Mouse (Mus musculus) liver, adult 2 months (tissue): Measurements from ENCODE around the gene Rbp4. TPM values are rescaled to one million over a fixed set of nuclear protein-coding genes. Genes with fewer than 3 reads are reported as not detected.

Source experiments
- DNase-seq: peaks from one replicate; pipeline ENCODE4 v3.0.0-alpha.2; 2011; ENCODE audit warnings: low read depth, low spot score; ENCODE audit errors: extremely low read depth
- H3K27ac ChIP-seq: fragments of 200-500 bp; replicated peaks from 2 replicates; pipeline ENCODE4 v1.5.1; 2012; ENCODE audit warnings: low read depth, mild to moderate bottlenecking, control low read depth, inconsistent platforms, low read length; ENCODE audit not compliant: insufficient read depth
- H3K27me3 ChIP-seq: fragments of 200-500 bp; 2 replicates; pipeline ENCODE4 v1.6.1; 2012; ENCODE audit warnings: mild to moderate bottlenecking, moderate library complexity, low read length, inconsistent platforms; ENCODE audit not compliant: control insufficient read depth, insufficient read depth
- H3K36me3 ChIP-seq: fragments of 200-500 bp; 2 replicates; pipeline ENCODE4 v1.6.1; 2012; ENCODE audit warnings: low read length, inconsistent platforms; ENCODE audit not compliant: control insufficient read depth, insufficient read depth
- H3K4me1 ChIP-seq: fragments of 200-500 bp; 2 replicates; pipeline ENCODE4 v1.6.1; 2011; ENCODE audit warnings: low read length; ENCODE audit not compliant: control insufficient read depth, insufficient read depth
- H3K4me3 ChIP-seq: fragments of 200-500 bp; 2 replicates; pipeline ENCODE4 v1.5.1; 2011; ENCODE audit warnings: low read depth, mild to moderate bottlenecking, control low read depth, low read length, moderate library complexity; ENCODE audit not compliant: insufficient read depth
- H3K79me2 ChIP-seq: fragments of 200-500 bp; 2 replicates; pipeline ENCODE4 v1.6.1; 2012; ENCODE audit warnings: inconsistent platforms, mild to moderate bottlenecking, low read length, moderate library complexity; ENCODE audit not compliant: control insufficient read depth, insufficient read depth
- H3K9ac ChIP-seq: fragments of 200-500 bp; 2 replicates; pipeline ENCODE4 v1.6.1; 2012; ENCODE audit warnings: low read depth, mild to moderate bottlenecking, control low read depth, inconsistent platforms, low read length
- CTCF ChIP-seq: fragments of 200-500 bp; IDR thresholded peaks from 2 replicates; pipeline ENCODE4 v1.5.1; 2011; ENCODE audit warnings: low read depth, low read length, control low read depth
- POLR2A ChIP-seq: fragments of 200-500 bp; IDR thresholded peaks from 2 replicates; pipeline ENCODE4 v1.6.1; 2011; ENCODE audit warnings: low read length, control low read depth; ENCODE audit not compliant: insufficient read depth; ENCODE audit errors: extremely low read depth
- WGBS: fragments of 180-500 bp; shearing (Covaris S2); methylation state at CpG from one replicate; pipeline ENCODE4 v1.1.7; 2018; 5-methylcytosine and 5-hydroxymethylcytosine counted together
- polyA plus RNA-seq: library from polyadenylated mRNA; depleted of rRNA; stranded (reverse); fragments of >200 nt; gene quantifications from 2 replicates; pipeline ENCODE4 v1.2.3, GENCODE M21; 2012; rRNA removed
- total RNA-seq: library from RNA; depleted of rRNA; stranded (reverse); fragments of >200 nt; gene quantifications from 2 replicates; pipeline ENCODE4 v1.2.3, GENCODE M21; 2014; rRNA removed

Gene Rbp4
- total RNA-seq (2,479 and 2,762 TPM in 2 replicates), polyA plus RNA-seq (5,105 and 5,134 TPM in 2 replicates)

GRCm38 (mm10) chr19:38125219-38125610 is at the start of gene Rbp4:
Gene Rbp4 (minus strand): TSS chr19:38125281.
- TF ChIP-seq CTCF = no peak
- TF ChIP-seq POLR2A = no peak
- peak within 1 kb of the TSS; percentile 94 for H3K9ac ChIP-seq
- DNase-seq = peak; percentile 98
- 14% methylated on average over 6 of the region's 6 CpGs for whole genome bisulfite sequencing
- peaks cover 7% of the 10 kb centered on the region; the same call in 1 of the 2 replicates for H3K79me2 ChIP-seq
- peak within 1 kb of the TSS; percentile 99 for H3K27ac ChIP-seq
- H3K4me1 ChIP-seq = peaks cover 10% of the 10 kb centered on the region
- H3K27me3 ChIP-seq = no peaks in the 10 kb centered on the region
- peaks cover 27% of the 10 kb centered on the region for H3K36me3 ChIP-seq
- H3K4me3 ChIP-seq = peak within 1 kb of the TSS; percentile 92

- no peaks in the 10 kb centered on the region for H3K79me2 ChIP-seq
- DNase-seq = peak; percentile 14
- TF ChIP-seq CTCF (no peak), POLR2A (no peak)
- no peak overlapping the region for H3K27ac ChIP-seq
- no peaks in the 10 kb centered on the region for H3K36me3 ChIP-seq
- WGBS = 28% methylated on average over 2 of the region's 2 CpGs
- H3K27me3 ChIP-seq = no peaks in the 10 kb centered on the region
- H3K9ac ChIP-seq = no peak overlapping the region
- H3K4me3 ChIP-seq = no peak overlapping the region
- peaks cover 3% of the 10 kb centered on the region; the same call in 1 of the 2 replicates for H3K4me1 ChIP-seq
Measured at GRCm38 (mm10) chr19:38164633-38165032, 39.6 kb upstream of the Rbp4 start.

GRCm38 (mm10) chr19:38161648-38162354 is 36.7 kb upstream of the Rbp4 start:
- TF ChIP-seq POLR2A (no peak), CTCF (no peak)
- DNase-seq = peak; percentile 72
- H3K4me1 ChIP-seq = peaks cover 3% of the 10 kb centered on the region; the same call in 1 of the 2 replicates
- no peaks in the 10 kb centered on the region for H3K27me3 ChIP-seq
- H3K27ac ChIP-seq = no peak overlapping the region
- H3K36me3 ChIP-seq = no peaks in the 10 kb centered on the region
- H3K4me3 ChIP-seq = no peak overlapping the region
- no peaks in the 10 kb centered on the region for H3K79me2 ChIP-seq
- WGBS = 23% methylated on average over 21 of the region's 21 CpGs
- peak overlapping the region; percentile 31 for H3K9ac ChIP-seq

GRCm38 (mm10) chr19:38156243-38156642 is 31.2 kb upstream of the Rbp4 start:
- Histone ChIP-seq H3K9ac (no peak overlapping the region), H3K79me2 (no peaks in the 10 kb centered on the region), H3K4me1 (no peaks in the 10 kb centered on the region), H3K4me3 (no peak overlapping the region), H3K27me3 (no peaks in the 10 kb centered on the region), H3K27ac (no peak overlapping the region), H3K36me3 (no peaks in the 10 kb centered on the region)
- TF ChIP-seq CTCF (peak; percentile 16; the same call in 1 of the 2 replicates), POLR2A (no peak)
- WGBS = 98% methylated on average over 1 of the region's 1 CpGs
- peak; percentile 40 for DNase-seq

- TF ChIP-seq CTCF (no peak), POLR2A (no peak)
- H3K4me1 ChIP-seq = no peaks in the 10 kb centered on the region
- H3K9ac ChIP-seq = no peak overlapping the region
- no peaks in the 10 kb centered on the region for H3K27me3 ChIP-seq
- H3K36me3 ChIP-seq = no peaks in the 10 kb centered on the region
- no peak overlapping the region for H3K4me3 ChIP-seq
- WGBS = 79% methylated on average over 4 of the region's 4 CpGs
- no peak for DNase-seq
- no peak overlapping the region for H3K27ac ChIP-seq
- no peaks in the 10 kb centered on the region for H3K79me2 ChIP-seq
Measured at GRCm38 (mm10) chr19:38143540-38144271, 18.6 kb upstream of the Rbp4 start.

GRCm38 (mm10) chr19:38134806-38135205 is 9.7 kb upstream of the Rbp4 start:
- Histone ChIP-seq H3K4me3 (no peak overlapping the region), H3K9ac (no peak overlapping the region), H3K27me3 (no peaks in the 10 kb centered on the region), H3K4me1 (peaks cover 10% of the 10 kb centered on the region), H3K79me2 (no peaks in the 10 kb centered on the region), H3K36me3 (no peaks in the 10 kb centered on the region), H3K27ac (no peak overlapping the region)
- no peak for DNase-seq
- TF ChIP-seq CTCF = no peak
- TF ChIP-seq POLR2A = no peak
- WGBS = 51% methylated on average over 6 of the region's 6 CpGs
